Mouse (Mus musculus) bone marrow macrophage, adult 2 months (primary cell): Measurements from ENCODE around the gene Hmox1. TPM values are rescaled to one million over a fixed set of nuclear protein-coding genes. Genes with fewer than 3 reads are reported as not detected.

Experiments used
- H3K27ac ChIP-seq: 2 replicates; pipeline ENCODE4 v1.5.1; 2012; ENCODE audit warnings: low read depth, low read length; ENCODE audit not compliant: insufficient read depth
- H3K4me1 ChIP-seq: 2 replicates; pipeline ENCODE4 v1.6.1; 2012; ENCODE audit warnings: low read length; ENCODE audit not compliant: control insufficient read depth, insufficient read depth
- H3K4me3 ChIP-seq: 2 replicates; pipeline ENCODE4 v1.5.1; 2012; ENCODE audit warnings: mild to moderate bottlenecking, low read length, moderate library complexity; ENCODE audit not compliant: insufficient read depth
- CTCF ChIP-seq: IDR thresholded peaks from 2 replicates; pipeline ENCODE4 v1.5.1; 2012; ENCODE audit warnings: low read depth, mild to moderate bottlenecking, low read length, moderate library complexity
- POLR2A ChIP-seq: IDR thresholded peaks from 2 replicates; pipeline ENCODE4 v1.6.1; 2012; ENCODE audit warnings: mild to moderate bottlenecking, low read depth, low read length, borderline replicate concordance
- polyA plus RNA-seq: library from polyadenylated mRNA; stranded (reverse); fragments of >200 nt; gene quantifications from 2 replicates; pipeline ENCODE4 v1.2.4, GENCODE M21; 2012; ENCODE audit not compliant: missing spikeins, insufficient read depth, insufficient read length

The Hmox1 gene
- polyA plus RNA-seq: 346 and 386 TPM in 2 replicates

- Histone ChIP-seq H3K27ac (peak within 1 kb of the TSS; percentile 80), H3K4me3 (peak within 1 kb of the TSS; percentile 97), H3K4me1 (peaks cover 43% of the 10 kb centered on the region)
- TF ChIP-seq POLR2A (peak; percentile 60; the same call in 1 of the 2 replicates), CTCF (no peak)
These were observed at the start of gene Hmox1 for GRCm38 (mm10) chr8:75093399-75094156. Gene Hmox1, plus strand, starts transcription at chr8:75093621.

DNA sequence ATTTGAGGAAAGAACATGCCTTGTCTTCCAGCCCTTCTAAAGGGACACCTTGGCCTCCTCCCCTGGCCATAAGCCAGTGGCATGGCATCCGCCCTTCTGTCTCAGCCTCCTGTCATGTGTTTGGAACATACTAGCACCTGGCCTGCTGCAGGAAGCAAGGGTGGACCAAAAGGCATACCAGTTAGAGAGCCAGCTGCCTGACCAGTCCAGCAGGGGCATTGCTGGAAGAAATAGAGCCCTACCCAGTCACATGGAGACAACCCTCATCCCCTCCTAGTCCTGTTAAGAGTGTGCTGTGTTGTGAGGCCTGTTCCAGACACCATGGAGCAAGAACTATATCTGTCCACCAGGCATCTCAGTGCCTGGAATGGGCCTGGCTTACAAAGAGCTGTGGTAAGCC, 47.1 kb upstream of the Hmox1 start:
- Histone ChIP-seq H3K4me1 (peaks cover 26% of the 10 kb centered on the region), H3K27ac (no peak overlapping the region), H3K4me3 (no peak overlapping the region)
- no peak for TF ChIP-seq CTCF
- TF ChIP-seq POLR2A: no peak

DNA sequence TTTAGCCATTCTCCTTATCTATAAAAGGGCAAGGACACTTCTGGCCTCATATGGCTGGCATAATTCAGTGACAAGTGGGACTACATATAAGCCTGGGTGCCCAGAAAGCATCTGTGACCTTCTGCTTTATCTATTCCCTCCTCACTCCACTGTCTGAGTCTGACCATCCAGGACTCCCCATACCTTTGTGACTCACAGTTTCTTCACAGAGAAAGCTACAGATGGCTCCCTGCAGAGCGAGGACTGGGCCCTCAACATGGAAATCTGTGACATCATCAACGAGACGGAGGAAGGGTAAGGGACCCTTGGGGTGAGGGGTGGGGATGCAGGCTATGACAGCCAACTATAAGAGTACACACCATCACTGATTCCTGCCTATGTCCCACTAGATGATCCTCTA, 45.6 kb upstream of the Hmox1 start:
- Histone ChIP-seq H3K4me3 (no peak overlapping the region), H3K27ac (no peak overlapping the region), H3K4me1 (peaks cover 19% of the 10 kb centered on the region)
- no peak for TF ChIP-seq CTCF

- TF ChIP-seq POLR2A (no peak), CTCF (no peak)
- Histone ChIP-seq H3K4me1 (peaks cover 11% of the 10 kb centered on the region), H3K4me3 (no peak overlapping the region), H3K27ac (no peak overlapping the region)
These were observed 40.1 kb upstream of the Hmox1 start for GRCm38 (mm10) chr8:75053342-75053741.

- H3K27ac ChIP-seq: no peak overlapping the region
- H3K4me3 ChIP-seq: no peak overlapping the region
- TF ChIP-seq CTCF (no peak), POLR2A (no peak)
- peaks cover 11% of the 10 kb centered on the region for H3K4me1 ChIP-seq
These were observed 37.7 kb upstream of the Hmox1 start for GRCm38 (mm10) chr8:75055673-75056072.

DNA sequence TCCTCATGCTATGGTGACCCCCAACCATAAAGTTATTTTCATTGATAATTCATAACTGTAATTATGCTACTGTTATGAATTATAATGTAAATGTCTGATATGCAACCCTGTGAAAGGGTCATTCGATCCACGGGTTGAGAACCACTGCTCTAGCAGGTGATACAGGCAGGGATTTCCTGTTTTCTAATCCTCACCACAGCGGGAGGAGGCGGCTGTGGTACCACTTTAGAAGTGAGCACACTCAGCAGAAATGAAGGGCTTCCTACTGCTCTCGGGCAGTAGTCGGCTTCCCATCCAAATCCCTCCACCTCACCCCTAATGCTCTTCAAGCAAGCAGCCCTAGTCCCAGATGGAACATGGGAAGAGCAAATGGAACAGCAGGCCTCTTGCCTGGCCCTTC, 33.4 kb upstream of the Hmox1 start:
- no peak overlapping the region for H3K4me3 ChIP-seq
- H3K4me1 ChIP-seq: peaks cover 33% of the 10 kb centered on the region
- no peak overlapping the region for H3K27ac ChIP-seq
- TF ChIP-seq POLR2A: no peak
- no peak for TF ChIP-seq CTCF

DNA sequence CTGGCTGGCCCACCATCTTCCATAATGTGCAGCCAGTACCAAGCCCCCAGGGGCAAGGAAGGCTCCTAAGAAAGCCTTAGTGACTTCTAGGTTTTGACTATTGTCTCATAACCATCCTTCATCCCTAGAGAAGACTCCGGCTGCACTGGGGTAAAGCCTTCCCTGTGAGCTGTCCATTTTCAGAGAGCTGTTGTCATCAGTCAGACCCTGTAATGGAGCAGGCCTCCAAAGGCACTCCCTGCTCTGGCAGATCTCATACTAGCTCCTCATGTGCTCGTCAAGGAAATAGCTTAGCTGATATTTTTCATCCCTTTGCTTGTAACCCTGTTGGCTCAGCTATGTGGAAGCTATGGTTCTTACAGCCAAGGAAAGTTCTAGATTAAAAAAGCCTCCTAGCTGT, 32.6 kb upstream of the Hmox1 start:
- Histone ChIP-seq H3K27ac (no peak overlapping the region), H3K4me3 (no peak overlapping the region), H3K4me1 (peaks cover 27% of the 10 kb centered on the region)
- TF ChIP-seq POLR2A (no peak), CTCF (no peak)

DNA sequence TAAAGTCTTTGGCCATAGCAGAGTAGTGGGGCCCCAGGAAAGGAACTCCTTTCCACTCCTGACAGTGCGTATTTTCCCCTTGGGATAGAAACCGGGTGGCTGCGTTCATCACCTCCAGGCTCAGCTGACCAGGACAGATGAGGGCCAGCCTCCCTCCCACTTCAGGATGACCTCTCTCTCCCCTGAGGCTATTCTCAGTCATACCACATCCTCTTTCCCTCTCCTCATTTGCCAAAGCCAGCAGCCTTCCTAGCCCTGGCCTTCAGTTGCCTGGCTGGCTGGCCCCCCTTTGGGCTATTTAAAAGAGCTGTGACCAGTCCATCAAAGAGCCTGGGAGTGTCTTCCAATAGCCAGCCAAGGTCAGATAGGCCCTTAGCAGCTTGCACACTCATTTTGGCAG, 30.1 kb upstream of the Hmox1 start:
- Histone ChIP-seq H3K4me1 (peaks cover 41% of the 10 kb centered on the region), H3K27ac (peak overlapping the region; percentile 47), H3K4me3 (no peak overlapping the region)
- TF ChIP-seq CTCF (no peak), POLR2A (no peak)

GRCm38 (mm10) chr8:75064790-75065189, 28.6 kb upstream of the Hmox1 start:
- TF ChIP-seq POLR2A: no peak
- TF ChIP-seq CTCF: no peak
- no peak overlapping the region for H3K4me3 ChIP-seq
- no peak overlapping the region for H3K27ac ChIP-seq
- H3K4me1 ChIP-seq: peaks cover 41% of the 10 kb centered on the region

- peak overlapping the region; percentile 39 for H3K4me3 ChIP-seq
- peaks cover 38% of the 10 kb centered on the region for H3K4me1 ChIP-seq
- TF ChIP-seq POLR2A (no peak), CTCF (no peak)
- H3K27ac ChIP-seq: peak overlapping the region; percentile 28
These were observed 26.1 kb upstream of the Hmox1 start for GRCm38 (mm10) chr8:75067287-75067686.

DNA sequence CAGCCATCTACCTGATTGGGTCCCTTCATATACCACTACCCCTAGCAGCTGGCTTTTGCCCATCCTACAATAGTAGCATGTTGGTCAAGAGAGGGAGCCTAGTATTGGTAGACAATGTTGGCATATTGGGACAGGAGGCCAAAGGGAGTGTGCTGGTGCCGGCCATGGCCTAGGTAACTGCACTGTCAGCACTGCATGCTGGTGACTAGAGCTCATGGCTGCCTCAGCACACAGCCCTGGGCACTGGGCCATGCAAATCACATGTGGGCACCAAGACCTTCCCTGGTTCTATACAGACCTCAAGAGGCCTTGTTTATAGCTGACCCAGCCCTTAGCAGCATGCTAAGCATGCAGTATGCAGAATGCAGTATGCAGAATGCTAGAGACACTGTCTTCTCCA, 23.1 kb upstream of the Hmox1 start:
- Histone ChIP-seq H3K4me3 (no peak overlapping the region), H3K27ac (no peak overlapping the region), H3K4me1 (peaks cover 16% of the 10 kb centered on the region)
- TF ChIP-seq CTCF: no peak
- no peak for TF ChIP-seq POLR2A
